In genomic region chr16:35309634-35310033, GRCm38 (mm10) we compare ENCODE assay signal across 20 mouse cellular contexts. TPM values are rescaled to one million over a fixed set of nuclear protein-coding genes. Genes with fewer than 3 reads are reported as not detected.
DNase-seq lines count a peak whose midpoint lies in the region; ATAC-seq and TF ChIP-seq lines count a peak whose summit lies in the region.
"Had no signal": no experiment of that assay in that cellular context is flagged by ENCODE, and none has a peak within 500 bp of the region (broad histone marks: within the 10 kb centered on the region; RNA-seq: fewer than 3 reads in every experiment).

No protein-coding gene starts in this region.

- TF ChIP-seq POLR2A in testis, adult 2 months (IDR thresholded peaks at IDR 0.05; ENCODE audit: control insufficient read depth, low read depth, low read length), result no peak

- no peak for ATAC-seq in intestine, embryonic 14.5 days (replicated peaks; ENCODE audit: low FRiP score, low TSS enrichment, low read depth)
- ATAC-seq in intestine, embryonic 15.5 days, result no peak
- no peak for ATAC-seq in forebrain, embryonic 15.5 days (replicated peaks)
- ATAC-seq: activated CD4-positive, CD25-positive, alpha-beta regulatory T cell, adult 4 months; forebrain, postnatal 0 days; Patski had no signal

- DNase-seq in intestine, embryonic 14.5 days (ENCODE audit: low spot score), result peak; percentile 13
- DNase-seq in kidney, adult 9 months, result peak; percentile 49
- DNase-seq in kidney, postnatal 10 days, result no peak
- DNase-seq in testis, postnatal 14 days (ENCODE audit: low spot score), result no peak
- DNase-seq: adrenal gland, postnatal 14 days; cerebellum, adult 11-12 months; cerebellum, adult 9-10 months; cerebellum, postnatal 25 days; forebrain, postnatal 0 days; gastrocnemius, postnatal 14 days; heart, postnatal 10 days had no signal

- H3K4me3 ChIP-seq in intestine, embryonic 14.5 days (ENCODE audit: low read depth, low read length), result no peak overlapping the region
- H3K4me3 ChIP-seq in intestine, embryonic 15.5 days (replicated peaks), result no peak overlapping the region
- H3K4me3 ChIP-seq in testis, adult 2 months (ENCODE audit: control insufficient read depth, low read depth, low read length), result peak overlapping the region; percentile 8; the same call in 1 of the 2 replicates
- H3K4me3 ChIP-seq in forebrain, embryonic 15.5 days, result no peak overlapping the region
- H3K4me3 ChIP-seq: embryonic facial prominence, embryonic 13.5 days; forebrain, embryonic 12.5 days; hindbrain, embryonic 13.5 days had no signal

- peaks cover 18% of the 10 kb centered on the region for H3K36me3 ChIP-seq in intestine, embryonic 14.5 days (ENCODE audit: control insufficient read depth, insufficient read depth, low read length)
- H3K36me3 ChIP-seq in intestine, embryonic 15.5 days, result no peaks in the 10 kb centered on the region
- peaks cover 3% of the 10 kb centered on the region; the same call in 1 of the 2 replicates for H3K36me3 ChIP-seq in testis, adult 2 months (ENCODE audit: control insufficient read depth, insufficient read depth, low read length)
- peaks cover 7% of the 10 kb centered on the region; the same call in 1 of the 2 replicates for H3K36me3 ChIP-seq in forebrain, embryonic 15.5 days

- H3K27me3 ChIP-seq in intestine, embryonic 14.5 days (replicated peaks; ENCODE audit: control insufficient read depth, insufficient read depth, low read length), result no peaks in the 10 kb centered on the region
- no peaks in the 10 kb centered on the region for H3K27me3 ChIP-seq in intestine, embryonic 15.5 days (replicated peaks)
- no peaks in the 10 kb centered on the region for H3K27me3 ChIP-seq in testis, adult 2 months (ENCODE audit: control insufficient read depth, insufficient read depth, low read length)
- H3K27me3 ChIP-seq in forebrain, embryonic 15.5 days, result no peaks in the 10 kb centered on the region
- H3K27me3 ChIP-seq: CH12.LX; embryonic facial prominence, embryonic 13.5 days; forebrain, embryonic 12.5 days; hindbrain, embryonic 13.5 days; Patski had no signal

- H3K4me2 ChIP-seq in intestine, embryonic 14.5 days (ENCODE audit: low read length), result no peak overlapping the region
- H3K4me2 ChIP-seq in intestine, embryonic 15.5 days (replicated peaks), result no peak overlapping the region
- H3K4me2 ChIP-seq in forebrain, embryonic 15.5 days (replicated peaks), result no peak overlapping the region
- H3K4me2 ChIP-seq: embryonic facial prominence, embryonic 13.5 days; forebrain, embryonic 12.5 days; hindbrain, embryonic 13.5 days had no signal

- no peaks in the 10 kb centered on the region; the same call in 1 of the 2 replicates for H3K4me1 ChIP-seq in intestine, embryonic 14.5 days (replicated peaks; ENCODE audit: control insufficient read depth, insufficient read depth, low read length)
- H3K4me1 ChIP-seq in intestine, embryonic 15.5 days (replicated peaks), result no peaks in the 10 kb centered on the region; the same call in 1 of the 2 replicates
- H3K4me1 ChIP-seq in testis, adult 2 months (ENCODE audit: control insufficient read depth, insufficient read depth, low read length), result no peaks in the 10 kb centered on the region
- peaks cover 6% of the 10 kb centered on the region for H3K4me1 ChIP-seq in forebrain, embryonic 15.5 days
- H3K4me1 ChIP-seq: embryonic facial prominence, embryonic 13.5 days had no signal

- TF ChIP-seq CTCF in testis, adult 2 months (IDR thresholded peaks at IDR 0.05; ENCODE audit: control insufficient read depth, insufficient read depth, insufficient replicate concordance, low read depth, low read length), result no peak

- WGBS in intestine, embryonic 14.5 days, result 80% methylated on average over 4 of the region's 4 CpGs
- WGBS in intestine, embryonic 15.5 days, result 81% methylated on average over 4 of the region's 4 CpGs
- WGBS in forebrain, embryonic 15.5 days, result 84% methylated on average over 4 of the region's 4 CpGs

- H3K9me3 ChIP-seq in intestine, embryonic 14.5 days (ENCODE audit: control insufficient read depth, low read length), result no peaks in the 10 kb centered on the region
- H3K9me3 ChIP-seq in intestine, embryonic 15.5 days, result no peaks in the 10 kb centered on the region
- no peaks in the 10 kb centered on the region for H3K9me3 ChIP-seq in forebrain, embryonic 15.5 days
- H3K9me3 ChIP-seq: embryonic facial prominence, embryonic 13.5 days; forebrain, embryonic 12.5 days; hindbrain, embryonic 13.5 days had no signal

- no peak overlapping the region for H3K27ac ChIP-seq in intestine, embryonic 14.5 days (ENCODE audit: low read depth)
- H3K27ac ChIP-seq in intestine, embryonic 15.5 days, result no peak overlapping the region
- no peak overlapping the region for H3K27ac ChIP-seq in testis, adult 2 months (ENCODE audit: control insufficient read depth, insufficient read depth, low read depth, low read length)
- H3K27ac ChIP-seq in forebrain, embryonic 15.5 days (replicated peaks), result no peak overlapping the region
- H3K27ac ChIP-seq: embryonic facial prominence, embryonic 13.5 days; forebrain, embryonic 12.5 days; hindbrain, embryonic 13.5 days had no signal

- no peak overlapping the region for H3K9ac ChIP-seq in intestine, embryonic 14.5 days (ENCODE audit: low read length)
- H3K9ac ChIP-seq in intestine, embryonic 15.5 days, result no peak overlapping the region
- H3K9ac ChIP-seq in forebrain, embryonic 15.5 days (replicated peaks), result no peak overlapping the region
- H3K9ac ChIP-seq: embryonic facial prominence, embryonic 13.5 days; forebrain, embryonic 12.5 days; forebrain, postnatal 0 days; hindbrain, embryonic 13.5 days had no signal

RNA-seq across cellular contexts. Expression of gene Sec22a, which starts 54.1 kb away (rescaled TPM):
- 54.6 and 58.3 TPM in 2 replicates for polyA plus RNA-seq in intestine, embryonic 14.5 days (2014; fragmentation: Nextera tagmentation; extraction: Ambion mirVana)
- 53.3 and 54.3 TPM in 2 replicates for polyA plus RNA-seq in intestine, embryonic 15.5 days (2015; fragmentation: Nextera tagmentation; extraction: Ambion mirVana)
- polyA plus RNA-seq in testis, adult 2 months (2012; rRNA removed), result 23.0 and 29.9 TPM in 2 replicates
- polyA plus RNA-seq in forebrain, embryonic 15.5 days (2015; fragmentation: Nextera tagmentation; extraction: Ambion mirVana), result 42.5 and 47.2 TPM in 2 replicates

Comparison
In these comparisons a context has a peak if more than half of its experiments do, and no peak if none do; other contexts are left out.
1. DNase-seq: peak in intestine, embryonic 14.5 days (single experiment) and kidney, adult 9 months (single experiment); none in kidney, postnatal 10 days (single experiment) and testis, postnatal 14 days (single experiment).